Mouse (Mus musculus) kidney, embryonic 15.5 days (tissue): Measurements from ENCODE around the gene A930018P22Rik. TPM values are rescaled to one million over a fixed set of nuclear protein-coding genes. Genes with fewer than 3 reads are reported as not detected.
"Not testable (repeated sequence)": the region's sequence is repeated elsewhere in the genome, so short reads cannot be mapped to it uniquely, and the experiment has no call there.

Experiments used
- ATAC-seq: fragments of 200-750 bp; cut with Nextera tagmentation; replicated peaks from 2 replicates; pipeline ENCODE4 v1.8.0; 2017; ENCODE audit warnings: moderate TSS enrichment; ENCODE audit not compliant: low FRiP score
- H3K27ac ChIP-seq: fragments of 300-500 bp; sonication (generic); 2 replicates; pipeline ENCODE4 v1.5.1; 2015; ENCODE audit warnings: mild to moderate bottlenecking, inconsistent platforms
- H3K27me3 ChIP-seq: fragments of 300-500 bp; sonication (generic); 2 replicates; pipeline ENCODE4 v1.6.1; 2015; ENCODE audit warnings: inconsistent platforms
- H3K36me3 ChIP-seq: fragments of 300-500 bp; sonication (generic); 2 replicates; pipeline ENCODE4 v1.6.1; 2015; ENCODE audit warnings: inconsistent platforms
- H3K4me1 ChIP-seq: fragments of 300-500 bp; sonication (generic); 2 replicates; pipeline ENCODE4 v1.6.1; 2015; ENCODE audit warnings: inconsistent platforms
- H3K4me2 ChIP-seq: fragments of 300-500 bp; sonication (generic); 2 replicates; pipeline ENCODE4 v1.6.1; 2015; ENCODE audit warnings: moderate library complexity, mild to moderate bottlenecking, inconsistent platforms
- H3K4me3 ChIP-seq: fragments of 300-500 bp; sonication (generic); replicated peaks from 2 replicates; pipeline ENCODE4 v1.5.1; 2015; ENCODE audit warnings: mild to moderate bottlenecking, inconsistent platforms
- H3K9ac ChIP-seq: fragments of 300-500 bp; sonication (generic); 2 replicates; pipeline ENCODE4 v1.6.1; 2015; ENCODE audit warnings: mild to moderate bottlenecking, inconsistent platforms
- H3K9me3 ChIP-seq: fragments of 300-500 bp; sonication (generic); replicated peaks from 2 replicates; pipeline ENCODE4 v1.6.1; 2016; ENCODE audit warnings: inconsistent platforms
- WGBS: fragments of 180-500 bp; shearing (Covaris S2); methylation state at CpG from one replicate; pipeline ENCODE4 v1.1.7; 2015; ENCODE audit warnings: mixed read lengths; 5-methylcytosine and 5-hydroxymethylcytosine counted together
- polyA plus RNA-seq: library from polyadenylated mRNA; unstranded; fragments of >200 nt; fragmentation: Nextera tagmentation; extraction: Ambion mirVana; gene quantifications from 2 replicates; pipeline ENCODE4 v1.2.1, GENCODE M21; 2015

A930018P22Rik gene
- polyA plus RNA-seq: 0.19 TPM in 1 of 2 replicates, not detected in the other

GRCm38 (mm10) chr2:104122505-104123378, at the start of gene A930018P22Rik:
TSS of gene A930018P22Rik (plus strand) at chr2:104122769.
- 0% methylated on average over 73 of the region's 74 CpGs for WGBS
- Histone ChIP-seq H3K36me3 (no peaks in the 10 kb centered on the region), H3K9ac (peak within 1 kb of the TSS; percentile 57), H3K4me2 (peak within 1 kb of the TSS; percentile 95), H3K27ac (peak within 1 kb of the TSS; percentile 64; the same call in 1 of the 2 replicates), H3K9me3 (no peaks in the 10 kb centered on the region), H3K4me3 (peak within 1 kb of the TSS; percentile 71), H3K4me1 (peaks cover 18% of the 10 kb centered on the region), H3K27me3 (peaks cover 35% of the 10 kb centered on the region)
- peak; percentile 97 for ATAC-seq

GRCm38 (mm10) chr2:104078285-104078684, 44.3 kb upstream of the A930018P22Rik start:
- H3K27me3 ChIP-seq, H3K27ac ChIP-seq, H3K4me2 ChIP-seq, H3K36me3 ChIP-seq, H3K9ac ChIP-seq, H3K9me3 ChIP-seq, H3K4me1 ChIP-seq, H3K4me3 ChIP-seq: not testable (repeated sequence)
- WGBS: 69% methylated on average over 5 of the region's 5 CpGs
- ATAC-seq: 0 out of 2 replicates have a peak, but pooled peaks have one; percentile 43

- H3K36me3 ChIP-seq, H3K9ac ChIP-seq, ATAC-seq, H3K27me3 ChIP-seq, H3K4me2 ChIP-seq, H3K9me3 ChIP-seq, H3K4me1 ChIP-seq, H3K4me3 ChIP-seq, H3K27ac ChIP-seq: not testable (repeated sequence)
- WGBS: 50% methylated on average over 1 of the region's 1 CpGs
These were observed 41.0 kb upstream of the A930018P22Rik start for GRCm38 (mm10) chr2:104081436-104082050.

- H3K36me3 ChIP-seq: no peaks in the 10 kb centered on the region
- ATAC-seq: no peak
These were observed 40.1 kb upstream of the A930018P22Rik start for GRCm38 (mm10) chr2:104082474-104082873.

GRCm38 (mm10) chr2:104084027-104084426, 38.5 kb upstream of the A930018P22Rik start:
- not testable (repeated sequence) for H3K4me3 ChIP-seq, ATAC-seq, H3K9me3 ChIP-seq, H3K4me2 ChIP-seq, H3K4me1 ChIP-seq, H3K27me3 ChIP-seq, H3K9ac ChIP-seq, H3K36me3 ChIP-seq, H3K27ac ChIP-seq

More at GRCm38 (mm10) chr2:104082474-104082873, 40.1 kb upstream of the A930018P22Rik start:
- Histone ChIP-seq H3K4me1 (no peaks in the 10 kb centered on the region), H3K4me3 (no peak overlapping the region), H3K9me3 (no peaks in the 10 kb centered on the region), H3K27me3 (no peaks in the 10 kb centered on the region), H3K4me2 (no peak overlapping the region), H3K9ac (no peak overlapping the region), H3K27ac (no peak overlapping the region)

- H3K9ac ChIP-seq, H3K4me1 ChIP-seq, H3K4me2 ChIP-seq, H3K36me3 ChIP-seq, H3K27me3 ChIP-seq, H3K4me3 ChIP-seq, H3K27ac ChIP-seq, H3K9me3 ChIP-seq, ATAC-seq: not testable (repeated sequence)
- 75% methylated on average over 1 of the region's 1 CpGs for WGBS
These were observed 35.0 kb upstream of the A930018P22Rik start for GRCm38 (mm10) chr2:104087562-104087961.

GRCm38 (mm10) chr2:104093305-104093704, 29.3 kb upstream of the A930018P22Rik start:
- ATAC-seq: no peak
- H3K9me3 ChIP-seq: no peaks in the 10 kb centered on the region
- no peak overlapping the region for H3K9ac ChIP-seq
- H3K27ac ChIP-seq: no peak overlapping the region
- peaks cover 14% of the 10 kb centered on the region; the same call in 1 of the 2 replicates for H3K4me1 ChIP-seq
- 69% methylated on average over 2 of the region's 2 CpGs for WGBS
- H3K36me3 ChIP-seq: no peaks in the 10 kb centered on the region
- no peak overlapping the region for H3K4me2 ChIP-seq
- no peaks in the 10 kb centered on the region for H3K27me3 ChIP-seq
- no peak overlapping the region for H3K4me3 ChIP-seq

GRCm38 (mm10) chr2:104095741-104096213, 26.8 kb upstream of the A930018P22Rik start, which contains the start of gene Cd59a:
TSS of gene Cd59a (plus strand) at chr2:104095801.
- Histone ChIP-seq H3K4me3 (peak within 1 kb of the TSS; percentile 55), H3K27me3 (no peaks in the 10 kb centered on the region), H3K9me3 (no peaks in the 10 kb centered on the region), H3K9ac (peak within 1 kb of the TSS; percentile 61), H3K27ac (peak within 1 kb of the TSS; percentile 90), H3K4me2 (peak within 1 kb of the TSS; percentile 76), H3K36me3 (no peaks in the 10 kb centered on the region), H3K4me1 (peaks cover 16% of the 10 kb centered on the region; the same call in 1 of the 2 replicates)
- WGBS: 5% methylated on average over 15 of the region's 15 CpGs
- peak; percentile 96 for ATAC-seq

- Histone ChIP-seq H3K4me2 (peak overlapping the region; percentile 76), H3K4me1 (peaks cover 16% of the 10 kb centered on the region; the same call in 1 of the 2 replicates), H3K36me3 (no peaks in the 10 kb centered on the region), H3K27ac (peak overlapping the region; percentile 90), H3K9me3 (no peaks in the 10 kb centered on the region), H3K9ac (peak overlapping the region; percentile 61), H3K4me3 (peak overlapping the region; percentile 55), H3K27me3 (no peaks in the 10 kb centered on the region)
- WGBS: 27% methylated on average over 10 of the region's 10 CpGs
- peak; percentile 27; the same call in 1 of the 2 replicates for ATAC-seq
These were observed 26.3 kb upstream of the A930018P22Rik start for GRCm38 (mm10) chr2:104096256-104096655.

- ATAC-seq, H3K27ac ChIP-seq, H3K27me3 ChIP-seq, H3K9me3 ChIP-seq, H3K9ac ChIP-seq, H3K36me3 ChIP-seq: not testable (repeated sequence)
- WGBS: 87% methylated on average over 1 of the region's 1 CpGs
- Histone ChIP-seq H3K4me1 (peaks cover 16% of the 10 kb centered on the region; the same call in 1 of the 2 replicates), H3K4me3 (peak overlapping the region; percentile 55), H3K4me2 (peak overlapping the region; percentile 76)
These were observed 25.8 kb upstream of the A930018P22Rik start for GRCm38 (mm10) chr2:104096796-104097195.

- H3K27me3 ChIP-seq, H3K4me2 ChIP-seq, H3K9me3 ChIP-seq, H3K4me3 ChIP-seq, H3K36me3 ChIP-seq, H3K9ac ChIP-seq, H3K27ac ChIP-seq, ATAC-seq: not testable (repeated sequence)
- WGBS: 94% methylated on average over 4 of the region's 4 CpGs
- H3K4me1 ChIP-seq: peaks cover 16% of the 10 kb centered on the region; the same call in 1 of the 2 replicates
These were observed 25.2 kb upstream of the A930018P22Rik start for GRCm38 (mm10) chr2:104097396-104097795.
